Mouse (Mus musculus) E14TG2a.4 (cell line): ENCODE results near the gene Tex12.

ENCODE experiments used
- CTCF ChIP-seq: conservative IDR thresholded peaks from 2 replicates; pipeline ENCODE4 v1.5.1; 2014; ENCODE audit warnings: low read length
- NANOG ChIP-seq: IDR thresholded peaks from 2 replicates; pipeline ENCODE4 v1.6.1; 2014; ENCODE audit warnings: borderline replicate concordance, low read length, mixed read lengths
- POU5F1 ChIP-seq: IDR thresholded peaks from 2 replicates; pipeline ENCODE4 v1.6.1; 2014; ENCODE audit warnings: low read length, borderline replicate concordance

DNA sequence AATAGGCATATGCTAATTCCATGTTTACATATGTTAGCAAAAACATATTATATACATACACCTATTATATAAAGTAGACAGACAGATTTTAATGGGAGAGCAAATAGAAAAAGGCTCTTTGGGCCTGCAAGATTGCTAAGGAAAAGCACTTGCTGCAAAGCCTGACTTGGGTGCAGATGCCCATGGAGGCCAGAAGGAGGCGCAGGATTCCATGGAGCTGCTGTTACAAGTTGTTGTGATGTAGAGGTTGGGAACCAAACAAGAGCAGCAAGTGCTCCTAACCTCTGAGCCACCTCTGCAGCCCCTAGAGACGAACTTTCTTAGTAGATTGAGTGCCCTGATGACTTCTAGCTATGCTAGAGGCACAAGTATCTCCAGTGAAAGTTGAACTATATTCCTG is 42.3 kb downstream of the Tex12 start:
- peak; percentile 85 for TF ChIP-seq CTCF
- no peak for TF ChIP-seq POU5F1
- TF ChIP-seq NANOG: no peak
